Mouse (Mus musculus): Measurements from ENCODE around the gene Clp1. TPM values are rescaled to one million over a fixed set of nuclear protein-coding genes. Genes with fewer than 3 reads are reported as not detected.
"Not testable (repeated sequence)": the region's sequence is repeated elsewhere in the genome, so short reads cannot be mapped to it uniquely, and the experiment has no call there.

Clp1 gene
- polyA plus RNA-seq, 1 experiment = 12.0 TPM

- TF ChIP-seq CTCF (IDR thresholded peaks at IDR 0.05; ENCODE audit: borderline replicate concordance, insufficient read depth, low read depth, low read length) (no peak), POLR2A (IDR thresholded peaks at IDR 0.05; ENCODE audit: borderline replicate concordance, insufficient read depth, low read length) (no peak)
- Histone ChIP-seq H3K4me1 (ENCODE audit: control insufficient read depth, insufficient read depth, low read length) (peaks cover 9% of the 10 kb centered on the region; the same call in 1 of the 2 replicates), H3K27ac (ENCODE audit: insufficient read depth, low read length) (no peak overlapping the region), H3K27me3 (ENCODE audit: control insufficient read depth, insufficient read depth, low read length) (no peaks in the 10 kb centered on the region), H3K4me3 (replicated peaks; ENCODE audit: insufficient read depth, low read depth, low read length) (no peak overlapping the region)
- no peak for DNase-seq
- WGBS = 74% methylated on average over 3 of the region's 3 CpGs
These were observed 4.1 kb upstream of the Clp1 start for GRCm38 (mm10) chr2:84731206-84731605.

- WGBS = 83% methylated on average over 5 of the region's 5 CpGs
- DNase-seq; H3K4me3 ChIP-seq (replicated peaks; ENCODE audit: insufficient read depth, low read depth, low read length); H3K27ac ChIP-seq (ENCODE audit: insufficient read depth, low read length); H3K27me3 ChIP-seq (ENCODE audit: control insufficient read depth, insufficient read depth, low read length): not testable (repeated sequence)
- peaks cover 12% of the 10 kb centered on the region for H3K4me1 ChIP-seq (ENCODE audit: control insufficient read depth, insufficient read depth, low read length)
These were observed 1.0 kb upstream of the Clp1 start for GRCm38 (mm10) chr2:84728191-84728590.

GRCm38 (mm10) chr2:84726716-84727115, 434 bp downstream of the Clp1 start:
- H3K27ac ChIP-seq (ENCODE audit: insufficient read depth, low read length) = no peak overlapping the region
- no peak for DNase-seq
- H3K27me3 ChIP-seq (ENCODE audit: control insufficient read depth, insufficient read depth, low read length) = no peaks in the 10 kb centered on the region
- WGBS = 4% methylated on average over 9 of the region's 9 CpGs
- H3K4me1 ChIP-seq (ENCODE audit: control insufficient read depth, insufficient read depth, low read length) = peaks cover 12% of the 10 kb centered on the region
- TF ChIP-seq POLR2A (IDR thresholded peaks at IDR 0.05; ENCODE audit: borderline replicate concordance, insufficient read depth, low read length) (no peak), CTCF (IDR thresholded peaks at IDR 0.05; ENCODE audit: borderline replicate concordance, insufficient read depth, low read depth, low read length) (no peak)
- peak overlapping the region; percentile 78 for H3K4me3 ChIP-seq (replicated peaks; ENCODE audit: insufficient read depth, low read depth, low read length)

GRCm38 (mm10) chr2:84725770-84726169, 1.4 kb downstream of the Clp1 start:
- Histone ChIP-seq H3K4me1 (ENCODE audit: control insufficient read depth, insufficient read depth, low read length) (peaks cover 12% of the 10 kb centered on the region), H3K4me3 (replicated peaks; ENCODE audit: insufficient read depth, low read depth, low read length) (peak overlapping the region; percentile 2), H3K27ac (ENCODE audit: insufficient read depth, low read length) (no peak overlapping the region), H3K27me3 (ENCODE audit: control insufficient read depth, insufficient read depth, low read length) (no peaks in the 10 kb centered on the region)
- 81% methylated on average over 10 of the region's 10 CpGs for WGBS
- DNase-seq = no peak
- no peak for TF ChIP-seq CTCF (IDR thresholded peaks at IDR 0.05; ENCODE audit: borderline replicate concordance, insufficient read depth, low read depth, low read length)
- TF ChIP-seq POLR2A (IDR thresholded peaks at IDR 0.05; ENCODE audit: borderline replicate concordance, insufficient read depth, low read length) = no peak

- H3K27me3 ChIP-seq (ENCODE audit: control insufficient read depth, insufficient read depth, low read length) = no peaks in the 10 kb centered on the region
- TF ChIP-seq CTCF (IDR thresholded peaks at IDR 0.05; ENCODE audit: borderline replicate concordance, insufficient read depth, low read depth, low read length) (no peak), POLR2A (IDR thresholded peaks at IDR 0.05; ENCODE audit: borderline replicate concordance, insufficient read depth, low read length) (no peak)
- H3K27ac ChIP-seq (ENCODE audit: insufficient read depth, low read length) = no peak overlapping the region
- peaks cover 12% of the 10 kb centered on the region for H3K4me1 ChIP-seq (ENCODE audit: control insufficient read depth, insufficient read depth, low read length)
- DNase-seq = no peak
- no peak overlapping the region for H3K4me3 ChIP-seq (replicated peaks; ENCODE audit: insufficient read depth, low read depth, low read length)
- WGBS = 94% methylated on average over 14 of the region's 14 CpGs
These were observed 3.3 kb downstream of the Clp1 start for GRCm38 (mm10) chr2:84723856-84724255.

GRCm38 (mm10) chr2:84721182-84721581, 6.0 kb downstream of the Clp1 start:
- Histone ChIP-seq H3K4me1 (ENCODE audit: control insufficient read depth, insufficient read depth, low read length) (peaks cover 15% of the 10 kb centered on the region), H3K27me3 (ENCODE audit: control insufficient read depth, insufficient read depth, low read length) (no peaks in the 10 kb centered on the region), H3K27ac (ENCODE audit: insufficient read depth, low read length) (no peak overlapping the region), H3K4me3 (replicated peaks; ENCODE audit: insufficient read depth, low read depth, low read length) (no peak overlapping the region)
- no peak for TF ChIP-seq CTCF (IDR thresholded peaks at IDR 0.05; ENCODE audit: borderline replicate concordance, insufficient read depth, low read depth, low read length)
- TF ChIP-seq POLR2A (IDR thresholded peaks at IDR 0.05; ENCODE audit: borderline replicate concordance, insufficient read depth, low read length) = no peak
- DNase-seq = no peak
- 79% methylated on average over 3 of the region's 3 CpGs for WGBS

GRCm38 (mm10) chr2:84720718-84721117, 6.4 kb downstream of the Clp1 start:
- Histone ChIP-seq H3K27me3 (ENCODE audit: control insufficient read depth, insufficient read depth, low read length) (no peaks in the 10 kb centered on the region), H3K4me3 (replicated peaks; ENCODE audit: insufficient read depth, low read depth, low read length) (no peak overlapping the region), H3K27ac (ENCODE audit: insufficient read depth, low read length) (no peak overlapping the region), H3K4me1 (ENCODE audit: control insufficient read depth, insufficient read depth, low read length) (peaks cover 10% of the 10 kb centered on the region)
- 97% methylated on average over 2 of the region's 2 CpGs for WGBS
- TF ChIP-seq CTCF (IDR thresholded peaks at IDR 0.05; ENCODE audit: borderline replicate concordance, insufficient read depth, low read depth, low read length) (no peak), POLR2A (IDR thresholded peaks at IDR 0.05; ENCODE audit: borderline replicate concordance, insufficient read depth, low read length) (no peak)
- DNase-seq = no peak

GRCm38 (mm10) chr2:84717357-84717756, 9.8 kb downstream of the Clp1 start:
- Histone ChIP-seq H3K27ac (ENCODE audit: insufficient read depth, low read length) (no peak overlapping the region), H3K4me1 (ENCODE audit: control insufficient read depth, insufficient read depth, low read length) (peaks cover 6% of the 10 kb centered on the region; the same call in 1 of the 2 replicates), H3K4me3 (replicated peaks; ENCODE audit: insufficient read depth, low read depth, low read length) (no peak overlapping the region), H3K27me3 (ENCODE audit: control insufficient read depth, insufficient read depth, low read length) (no peaks in the 10 kb centered on the region)
- no peak for TF ChIP-seq CTCF (IDR thresholded peaks at IDR 0.05; ENCODE audit: borderline replicate concordance, insufficient read depth, low read depth, low read length)
- no peak for TF ChIP-seq POLR2A (IDR thresholded peaks at IDR 0.05; ENCODE audit: borderline replicate concordance, insufficient read depth, low read length)
- 94% methylated on average over 4 of the region's 4 CpGs for WGBS
- DNase-seq = no peak

All from cerebellum, adult 2 months (tissue).